Mouse (Mus musculus) Patski (cell line): ENCODE measurements around the gene Dlgap4. TPM values are rescaled to one million over a fixed set of nuclear protein-coding genes. Genes with fewer than 3 reads are reported as not detected.

Source experiments
- ATAC-seq: fragments of 100-300 bp; one replicate; pipeline ENCODE4 v1.8.0; 2021
- CTCF ChIA-PET: fragments of 350-600 bp; sonication (Branson Sonifier 250); formaldehyde crosslinking; loops from one replicate; lab custom pipeline; 2022; ENCODE audit warnings: inconsistent platforms; lab: Charles Lee
- POLR2A ChIA-PET: fragments of 350-600 bp; sonication (Branson Sonifier 250); formaldehyde crosslinking; loops from one replicate; lab custom pipeline; 2022; ENCODE audit warnings: antibody characterized with exemption, inconsistent platforms; lab: Charles Lee
- DNase-seq: peaks from one replicate; pipeline ENCODE4 v3.0.0-alpha.2; 2011; ENCODE audit warnings: low read depth, low spot score
- H3K27me3 ChIP-seq: fragments of 371-371 bp; one replicate; pipeline ENCODE4 v1.5.1; 2021
- CTCF ChIP-seq: fragments of 100-300 bp; IDR thresholded peaks from one replicate; pipeline ENCODE4 v1.5.1; 2021
- in situ Hi-C: fragments of 300-500 bp; cut with MboI; formaldehyde crosslinking; loops from 3 replicates; pipeline ENCODE4 v1.11.1; 2018; ENCODE audit warnings: low pct_unique_long_range_greater_than_20kb, mixed read lengths
- polyA plus RNA-seq: library from polyadenylated mRNA; unstranded; gene quantifications from one replicate; pipeline ENCODE4 v1.2.3, GENCODE M21; 2021

The Dlgap4 gene
- polyA plus RNA-seq, 1 experiment from 2014 or later = 44.7 TPM

DNA sequence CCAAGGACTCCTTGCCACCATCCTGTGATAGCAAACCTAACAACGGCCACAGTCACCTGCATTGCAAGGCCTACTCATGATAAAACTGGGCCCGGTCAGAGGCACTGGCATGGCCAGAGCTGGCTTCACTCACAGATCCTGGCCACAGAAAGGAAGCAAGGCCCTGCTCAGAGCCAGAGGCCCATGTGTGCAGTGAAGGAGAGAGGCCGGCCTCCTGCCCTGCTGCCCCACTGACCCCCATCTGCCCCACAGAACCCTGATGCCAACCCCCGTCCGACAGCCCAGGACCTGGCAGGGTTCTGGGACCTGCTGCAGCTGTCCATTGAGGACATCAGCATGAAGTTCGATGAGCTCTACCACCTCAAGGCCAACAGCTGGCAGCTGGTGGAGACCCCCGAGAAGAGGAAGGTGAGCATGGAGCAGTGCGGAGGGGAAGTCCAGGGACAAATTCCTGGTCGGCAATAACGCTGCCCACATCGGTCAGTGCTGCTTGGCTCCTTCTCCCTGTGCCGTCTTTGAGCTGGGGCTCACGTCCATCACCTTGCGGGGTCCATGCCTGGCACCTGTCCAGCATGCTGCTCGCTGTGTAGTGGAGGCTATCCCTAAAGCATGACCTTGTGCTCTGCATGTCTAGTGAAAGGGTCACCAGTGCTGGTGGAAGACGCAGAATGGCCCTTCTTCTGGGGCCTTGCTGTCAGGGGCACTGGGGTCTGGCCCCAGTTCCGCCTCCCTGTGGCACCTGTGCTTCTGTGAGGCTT, 148.2 kb downstream of the Dlgap4 start:
- ChIA-PET POLR2A (no interaction called here), CTCF (no interaction called here)
- no peak for DNase-seq
- no peaks in the 10 kb centered on the region for H3K27me3 ChIP-seq
- in situ Hi-C loops = no loop called here
- ATAC-seq = no peak
- TF ChIP-seq CTCF = no peak

DNA sequence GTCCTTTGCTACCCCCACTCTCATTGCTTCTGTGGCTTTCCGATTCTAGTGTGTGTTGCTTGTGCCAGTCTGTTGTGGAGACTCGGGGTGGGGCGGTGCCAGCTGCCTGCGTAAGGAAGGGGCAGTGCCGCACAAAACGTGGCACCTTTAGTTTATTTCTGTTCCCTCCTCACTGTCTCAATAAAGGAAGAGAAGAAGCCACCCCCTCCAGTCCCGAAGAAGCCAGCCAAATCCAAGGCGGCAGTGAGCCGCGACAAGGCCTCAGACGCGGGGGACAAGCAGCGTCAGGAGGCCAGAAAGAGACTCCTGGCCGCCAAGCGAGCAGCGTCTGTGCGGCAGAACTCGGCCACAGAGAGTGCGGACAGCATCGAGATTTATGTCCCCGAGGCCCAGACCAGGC, 149.0 kb downstream of the Dlgap4 start:
- no peak for ATAC-seq
- DNase-seq = no peak
- CTCF ChIA-PET = no interaction called here
- no peaks in the 10 kb centered on the region for H3K27me3 ChIP-seq
- TF ChIP-seq CTCF = no peak
- POLR2A ChIA-PET = no interaction called here
- in situ Hi-C loops = no loop called here

DNA sequence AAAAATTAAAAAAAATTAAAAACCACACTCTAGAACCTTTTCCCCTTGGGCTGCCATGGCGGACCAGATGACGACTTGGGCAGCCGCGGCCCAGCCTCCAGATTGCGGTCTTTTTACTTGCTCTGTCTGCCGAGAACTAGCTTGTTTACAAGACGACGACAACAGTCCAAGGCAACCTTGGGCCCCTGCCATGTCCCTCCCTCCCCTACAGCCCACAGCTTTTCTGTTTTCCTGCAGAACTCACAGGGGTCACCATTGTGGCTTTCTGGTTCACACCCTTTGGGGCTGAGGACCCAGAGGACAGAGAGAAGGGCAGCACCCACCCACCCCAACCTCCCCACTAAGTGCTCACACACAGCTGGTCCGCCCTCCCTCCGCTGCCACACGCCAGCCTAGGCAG, 149.6 kb downstream of the Dlgap4 start:
- ATAC-seq = no peak
- POLR2A ChIA-PET = no interaction called here
- no peak for DNase-seq
- H3K27me3 ChIP-seq = no peaks in the 10 kb centered on the region
- in situ Hi-C loops = no loop called here
- no peak for TF ChIP-seq CTCF
- CTCF ChIA-PET = no interaction called here

DNA sequence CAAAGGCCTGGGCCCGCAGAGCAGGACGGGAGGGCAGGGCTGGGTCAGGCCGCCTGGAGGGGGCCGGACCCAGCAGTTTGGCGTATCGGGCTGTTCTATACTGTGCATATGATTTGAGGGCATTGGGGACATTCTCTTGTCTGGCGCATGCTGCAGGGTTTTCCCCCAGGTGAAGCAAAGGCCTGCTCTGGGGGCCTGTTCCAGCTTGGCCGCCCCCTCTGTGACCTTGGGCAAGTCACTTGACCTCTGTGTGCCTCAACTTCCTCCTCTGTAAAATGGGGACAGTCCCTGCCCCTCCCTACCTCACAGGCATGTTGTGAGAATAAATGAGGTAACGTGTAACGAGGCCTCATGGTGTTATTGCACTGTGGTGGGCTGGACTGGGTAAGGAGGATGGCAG, 150.5 kb downstream of the Dlgap4 start:
- POLR2A ChIA-PET = no interaction called here
- TF ChIP-seq CTCF = no peak
- CTCF ChIA-PET = no interaction called here
- ATAC-seq (no peak), DNase-seq (no peak)
- in situ Hi-C loops = no loop called here
- no peaks in the 10 kb centered on the region for H3K27me3 ChIP-seq

DNA sequence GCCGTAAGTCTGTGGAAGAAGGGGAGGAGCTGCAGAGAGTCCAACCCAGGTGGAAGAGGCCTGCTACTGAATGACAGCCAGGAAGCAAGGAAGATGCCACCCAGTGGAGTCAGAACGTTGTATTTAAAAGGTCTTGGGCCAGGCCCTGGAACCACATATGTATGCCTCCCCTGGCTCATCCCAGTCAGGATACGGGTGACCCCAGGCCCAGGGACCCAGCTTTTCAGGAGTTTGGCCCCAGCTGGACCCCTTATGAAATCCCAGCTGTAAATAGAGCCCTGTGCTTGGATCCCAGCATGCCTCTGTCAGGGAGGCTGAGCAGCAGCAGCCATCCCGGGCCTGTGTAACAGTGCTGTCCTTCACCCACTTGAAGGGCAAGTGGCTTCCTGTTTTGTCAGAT, 151.2 kb downstream of the Dlgap4 start:
- POLR2A ChIA-PET = no interaction called here
- no peaks in the 10 kb centered on the region for H3K27me3 ChIP-seq
- in situ Hi-C loops = no loop called here
- DNase-seq = no peak
- CTCF ChIA-PET = no interaction called here
- no peak for TF ChIP-seq CTCF
- no peak for ATAC-seq

DNA sequence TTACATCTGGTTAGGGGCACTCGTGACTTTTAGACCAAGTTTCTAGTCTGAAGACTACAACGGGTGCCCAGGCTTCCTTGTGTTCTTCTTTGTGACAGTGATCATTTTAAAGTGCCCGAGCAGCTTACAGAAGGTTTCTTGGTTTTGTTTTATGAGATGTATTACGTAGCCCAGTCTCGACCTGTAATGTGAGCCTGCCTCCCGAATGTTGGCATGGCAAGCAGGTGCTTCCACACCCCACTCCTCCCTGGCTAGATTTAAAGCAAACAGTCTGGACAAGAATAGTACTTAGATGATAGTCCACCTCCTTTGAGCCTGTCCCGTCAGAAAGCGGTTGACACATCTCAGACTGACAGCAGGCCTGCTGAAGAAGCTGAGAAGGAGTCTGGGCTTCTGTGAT, 152.1 kb downstream of the Dlgap4 start:
- no peaks in the 10 kb centered on the region for H3K27me3 ChIP-seq
- DNase-seq = no peak
- ChIA-PET CTCF (no interaction called here), POLR2A (no interaction called here)
- no peak for ATAC-seq
- in situ Hi-C loops = no loop called here
- TF ChIP-seq CTCF = no peak

DNA sequence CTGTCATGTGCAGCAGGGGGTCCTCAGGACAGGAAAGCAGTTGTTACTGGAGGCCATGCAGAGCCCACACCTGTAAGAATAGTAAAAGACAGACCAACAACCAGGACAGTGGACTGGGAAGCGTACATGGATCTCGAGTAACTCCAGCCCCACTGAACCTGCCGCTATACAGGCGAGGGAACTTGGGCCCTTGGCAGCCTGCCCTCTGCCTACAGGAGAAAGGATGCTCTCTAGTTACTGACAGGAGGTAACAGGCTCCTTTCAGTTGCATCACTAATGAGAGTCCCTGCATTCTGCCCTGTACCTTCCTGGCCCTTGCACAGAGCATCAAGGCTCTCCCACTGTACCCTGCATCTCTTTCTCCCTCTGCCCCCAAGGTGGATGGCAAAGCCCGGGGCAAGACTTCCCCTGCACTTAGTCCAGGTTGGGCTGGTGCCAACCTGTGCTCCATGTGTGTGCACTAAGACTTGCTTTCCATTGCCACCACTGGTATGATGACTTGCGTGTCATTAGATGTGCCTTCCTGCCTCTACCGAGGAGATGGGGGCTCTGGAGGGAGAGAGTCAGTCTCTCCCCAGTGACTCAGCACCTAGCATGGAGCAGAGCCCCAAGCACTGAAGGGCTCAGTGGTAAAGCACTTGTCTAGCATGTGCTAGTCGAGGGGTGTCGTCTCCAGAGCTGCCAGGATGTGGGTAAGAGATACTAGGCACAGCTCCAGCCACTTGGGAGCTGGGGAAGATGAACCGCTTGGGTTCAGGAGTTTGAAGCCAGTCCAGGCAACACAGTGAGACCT, 152.9 kb downstream of the Dlgap4 start:
- DNase-seq (no peak), ATAC-seq (no peak)
- H3K27me3 ChIP-seq = no peaks in the 10 kb centered on the region
- POLR2A ChIA-PET = no interaction called here
- in situ Hi-C loops = no loop called here
- no peak for TF ChIP-seq CTCF
- CTCF ChIA-PET = no interaction called here

DNA sequence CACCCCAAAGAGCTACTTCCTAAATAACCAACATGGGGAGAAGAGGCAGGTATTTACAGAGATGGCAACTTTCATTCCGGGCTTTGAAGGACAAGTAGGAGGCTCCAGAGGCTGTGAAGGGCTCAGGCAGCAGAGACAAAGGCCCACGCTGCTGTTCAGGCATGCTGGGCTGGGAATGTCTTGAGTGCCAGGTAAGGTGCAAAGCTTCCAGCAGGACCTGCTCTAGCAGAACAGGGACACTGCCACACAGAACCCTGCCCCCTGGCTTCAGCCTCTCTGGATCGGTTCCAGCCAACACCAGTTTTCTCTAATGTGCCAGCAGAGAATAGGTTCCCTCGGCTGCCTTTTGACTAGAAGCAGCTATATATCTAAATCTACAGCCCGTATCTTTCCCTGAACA, 153.6 kb downstream of the Dlgap4 start:
- no peak for TF ChIP-seq CTCF

DNA sequence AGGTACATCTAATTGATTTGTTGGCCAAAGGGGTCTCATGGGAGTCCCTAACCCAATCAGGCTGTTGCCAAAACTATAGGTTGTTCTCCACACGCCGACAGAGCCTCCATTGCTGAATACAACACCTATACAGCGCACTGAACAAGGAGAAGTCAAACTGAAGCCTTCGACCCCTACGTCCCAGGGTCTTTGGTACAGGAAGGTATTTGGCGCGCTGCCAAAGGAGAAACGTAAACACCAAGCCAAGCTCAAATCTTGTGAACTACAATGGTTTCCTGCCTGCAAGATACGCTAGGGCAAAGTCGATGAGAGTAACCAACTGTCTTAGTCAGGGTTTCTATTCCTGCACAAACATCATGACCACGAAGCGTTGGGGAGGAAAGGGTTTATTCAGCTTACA, 155.8 kb downstream of the Dlgap4 start:
- ChIA-PET CTCF (no interaction called here), POLR2A (no interaction called here)
- TF ChIP-seq CTCF = no peak
- ATAC-seq = no peak
- no peak for DNase-seq
- H3K27me3 ChIP-seq = no peaks in the 10 kb centered on the region
- in situ Hi-C loops = no loop called here

More for the DNA sequence above, 153.6 kb downstream of the Dlgap4 start:
- DNase-seq (no peak), ATAC-seq (no peak)
- in situ Hi-C loops = no loop called here
- CTCF ChIA-PET = no interaction called here
- POLR2A ChIA-PET = no interaction called here
- H3K27me3 ChIP-seq = no peaks in the 10 kb centered on the region

DNA sequence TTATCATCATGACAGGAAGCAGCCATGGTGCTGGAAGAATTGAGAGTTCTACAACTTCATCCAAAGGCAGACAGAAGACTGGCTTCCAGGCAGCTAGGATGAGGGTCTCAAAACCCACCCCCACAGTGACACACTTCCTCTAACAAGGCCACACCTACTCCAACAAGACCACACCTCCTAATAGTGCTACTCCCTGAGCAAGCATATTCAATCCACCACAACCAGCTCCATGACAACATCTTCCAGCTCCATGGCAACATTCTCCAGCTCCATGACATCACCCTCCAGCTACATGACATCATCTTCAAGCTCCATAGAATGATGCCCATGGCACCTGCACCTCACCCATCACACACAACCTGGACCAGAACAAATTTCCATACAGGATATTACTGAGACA, 160.0 kb downstream of the Dlgap4 start:
- DNase-seq = no peak
- no peak for TF ChIP-seq CTCF
- in situ Hi-C loops = no loop called here
- no peaks in the 10 kb centered on the region for H3K27me3 ChIP-seq
- CTCF ChIA-PET = no interaction called here
- POLR2A ChIA-PET = no interaction called here
- ATAC-seq = no peak

DNA sequence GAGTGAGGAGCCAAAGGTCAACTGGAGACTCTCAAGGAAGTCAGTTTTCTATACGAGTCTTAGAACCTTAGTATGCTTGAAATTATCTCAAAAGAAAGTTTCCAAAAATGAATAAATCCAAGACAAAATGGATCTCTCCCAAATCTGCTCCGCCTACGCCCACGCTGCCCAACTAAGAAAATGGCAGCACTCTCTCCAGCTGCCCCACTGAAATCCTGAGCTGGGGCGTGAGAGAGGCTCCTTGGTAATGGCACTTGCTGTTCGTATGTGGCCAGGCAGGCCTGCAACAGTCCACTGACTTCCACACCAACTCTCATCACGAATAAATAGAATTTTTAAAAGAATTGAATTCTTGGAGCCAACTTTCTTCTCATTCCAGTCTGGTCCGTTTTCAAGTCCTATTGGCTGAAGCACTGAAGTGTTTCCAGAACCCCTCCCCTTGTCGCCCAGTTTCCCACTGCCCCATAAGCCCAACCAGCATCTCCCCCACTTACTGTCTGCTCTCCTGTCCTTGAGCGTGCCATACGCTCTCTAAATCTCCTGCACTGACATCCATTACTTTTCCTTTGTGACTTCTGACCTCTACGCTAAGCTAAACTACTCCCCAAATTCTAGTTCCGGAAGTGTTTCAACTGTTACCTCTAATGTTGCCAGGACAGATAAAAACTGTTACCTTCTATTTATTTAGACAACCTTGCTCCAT, 160.7 kb downstream of the Dlgap4 start:
- DNase-seq = no peak
- ATAC-seq = no peak
- in situ Hi-C loops = no loop called here
- CTCF ChIA-PET = no interaction called here
- H3K27me3 ChIP-seq = no peaks in the 10 kb centered on the region
- POLR2A ChIA-PET = no interaction called here
- no peak for TF ChIP-seq CTCF
